Mouse (Mus musculus): Measurements from ENCODE around the gene Rasgef1b. TPM values are rescaled to one million over a fixed set of nuclear protein-coding genes. Genes with fewer than 3 reads are reported as not detected.

The Rasgef1b gene
- polyA plus RNA-seq, 1 experiment from 2014 or later = 25.5 TPM

DNA sequence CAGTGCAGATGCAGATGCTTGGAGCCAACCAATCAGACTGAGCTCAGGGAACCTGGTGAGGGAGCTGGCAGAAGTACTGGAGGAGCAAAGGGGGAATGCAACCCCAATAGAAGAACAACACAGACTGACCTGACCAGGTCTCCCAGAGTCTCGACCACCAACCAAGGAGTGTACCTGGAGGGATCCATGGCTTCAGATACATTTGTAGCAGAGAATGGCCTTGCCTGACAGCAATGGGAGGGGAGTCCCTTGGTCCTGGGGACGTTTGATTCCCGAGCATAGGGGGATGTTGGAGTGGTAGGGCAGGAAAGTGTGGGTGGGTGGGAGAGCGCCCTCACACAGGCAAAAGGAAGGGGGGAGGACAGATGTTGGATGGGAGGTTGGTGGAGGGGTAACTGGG lies 141.3 kb downstream of the Rasgef1b start:
- Histone ChIP-seq H3K36me3 (ENCODE audit: control insufficient read depth, insufficient read depth, low read length) (no peaks in the 10 kb centered on the region), H3K4me3 (ENCODE audit: low read depth, low read length) (no peak overlapping the region), H3K27ac (ENCODE audit: low read depth, low read length) (no peak overlapping the region), H3K27me3 (ENCODE audit: control insufficient read depth, insufficient read depth, low read length) (no peaks in the 10 kb centered on the region), H3K9ac (ENCODE audit: low read length) (no peak overlapping the region), H3K4me1 (replicated peaks; ENCODE audit: control insufficient read depth, insufficient read depth, low read length) (no peaks in the 10 kb centered on the region), H3K9me3 (ENCODE audit: control insufficient read depth, low read length) (no peaks in the 10 kb centered on the region), H3K4me2 (ENCODE audit: low read depth, low read length, severe bottlenecking) (no peak overlapping the region)
- 87% methylated on average over 4 of the region's 4 CpGs for WGBS
- ATAC-seq (replicated peaks; ENCODE audit: low FRiP score) (no peak), DNase-seq (ENCODE audit: low spot score) (no peak)

DNA sequence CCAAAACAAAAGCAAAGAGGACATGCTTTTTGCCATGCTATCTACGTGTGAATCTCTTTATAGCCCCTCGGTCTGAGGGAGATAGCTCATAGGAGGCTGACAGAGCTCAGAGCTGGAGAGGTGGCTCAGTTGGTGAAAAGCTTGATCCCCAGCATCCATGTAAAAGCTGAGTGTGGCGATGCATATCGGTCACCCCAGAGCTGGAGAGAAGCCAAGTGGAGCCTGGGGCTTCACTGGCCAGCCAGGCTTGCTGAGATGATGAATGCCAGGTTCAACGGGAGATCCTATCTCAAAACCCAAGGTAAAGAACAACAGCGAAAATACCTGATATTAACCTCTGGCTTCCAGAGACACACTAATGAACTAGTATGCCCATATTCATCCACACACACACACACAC lies 142.6 kb downstream of the Rasgef1b start:
- no peaks in the 10 kb centered on the region for H3K9me3 ChIP-seq (ENCODE audit: control insufficient read depth, low read length)
- ATAC-seq (replicated peaks; ENCODE audit: low FRiP score) (no peak), DNase-seq (ENCODE audit: low spot score) (no peak)
- no peaks in the 10 kb centered on the region for H3K27me3 ChIP-seq (ENCODE audit: control insufficient read depth, insufficient read depth, low read length)
- no peaks in the 10 kb centered on the region for H3K36me3 ChIP-seq (ENCODE audit: control insufficient read depth, insufficient read depth, low read length)
- no peaks in the 10 kb centered on the region for H3K4me1 ChIP-seq (replicated peaks; ENCODE audit: control insufficient read depth, insufficient read depth, low read length)
- H3K4me3 ChIP-seq (ENCODE audit: low read depth, low read length) = no peak overlapping the region
- H3K9ac ChIP-seq (ENCODE audit: low read length) = no peak overlapping the region
- H3K4me2 ChIP-seq (ENCODE audit: low read depth, low read length, severe bottlenecking) = no peak overlapping the region
- 93% methylated on average over 6 of the region's 6 CpGs for WGBS
- no peak overlapping the region for H3K27ac ChIP-seq (ENCODE audit: low read depth, low read length)

DNA sequence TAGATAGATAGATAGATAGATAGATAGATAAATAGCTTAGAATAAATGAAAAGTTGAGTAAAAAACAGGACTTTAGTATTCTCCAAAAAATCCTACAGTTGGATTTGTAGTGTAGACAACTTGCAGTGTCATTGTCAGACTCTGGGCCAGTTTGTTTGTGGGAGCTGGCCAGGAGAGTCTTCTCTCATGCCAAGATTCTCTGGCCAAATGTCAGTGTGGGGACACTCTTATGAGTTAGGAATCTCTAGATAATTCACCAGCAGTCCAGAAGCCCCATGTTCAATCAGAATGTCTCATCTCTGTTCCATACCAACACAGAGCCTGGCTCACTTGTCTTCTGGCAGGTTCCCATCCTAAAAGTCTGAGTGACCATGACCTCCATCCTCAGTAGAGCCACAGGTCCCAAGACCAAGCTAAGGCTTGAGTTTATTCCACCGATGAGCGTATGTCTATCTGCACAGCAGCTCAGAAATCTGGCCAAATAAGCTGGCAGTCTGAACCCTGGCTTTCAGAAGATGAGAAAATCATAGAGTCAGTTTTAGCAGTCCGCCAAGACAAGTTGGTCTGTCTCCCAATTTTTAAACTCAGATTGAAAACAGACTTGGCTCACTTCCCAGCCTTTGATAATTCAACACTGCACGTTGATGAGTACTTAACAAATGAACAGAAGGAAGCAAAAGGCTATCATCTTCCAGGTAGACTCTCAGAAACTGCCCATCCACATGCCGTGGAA lies 143.5 kb downstream of the Rasgef1b start:
- DNase-seq (ENCODE audit: low spot score) (no peak), ATAC-seq (replicated peaks; ENCODE audit: low FRiP score) (no peak)
- H3K4me1 ChIP-seq (replicated peaks; ENCODE audit: control insufficient read depth, insufficient read depth, low read length) = no peaks in the 10 kb centered on the region
- no peaks in the 10 kb centered on the region for H3K27me3 ChIP-seq (ENCODE audit: control insufficient read depth, insufficient read depth, low read length)
- no peak overlapping the region for H3K27ac ChIP-seq (ENCODE audit: low read depth, low read length)
- no peak overlapping the region for H3K4me2 ChIP-seq (ENCODE audit: low read depth, low read length, severe bottlenecking)
- 89% methylated on average over 5 of the region's 5 CpGs for WGBS
- H3K9me3 ChIP-seq (ENCODE audit: control insufficient read depth, low read length) = no peaks in the 10 kb centered on the region
- no peak overlapping the region for H3K9ac ChIP-seq (ENCODE audit: low read length)
- no peak overlapping the region for H3K4me3 ChIP-seq (ENCODE audit: low read depth, low read length)
- H3K36me3 ChIP-seq (ENCODE audit: control insufficient read depth, insufficient read depth, low read length) = no peaks in the 10 kb centered on the region

DNA sequence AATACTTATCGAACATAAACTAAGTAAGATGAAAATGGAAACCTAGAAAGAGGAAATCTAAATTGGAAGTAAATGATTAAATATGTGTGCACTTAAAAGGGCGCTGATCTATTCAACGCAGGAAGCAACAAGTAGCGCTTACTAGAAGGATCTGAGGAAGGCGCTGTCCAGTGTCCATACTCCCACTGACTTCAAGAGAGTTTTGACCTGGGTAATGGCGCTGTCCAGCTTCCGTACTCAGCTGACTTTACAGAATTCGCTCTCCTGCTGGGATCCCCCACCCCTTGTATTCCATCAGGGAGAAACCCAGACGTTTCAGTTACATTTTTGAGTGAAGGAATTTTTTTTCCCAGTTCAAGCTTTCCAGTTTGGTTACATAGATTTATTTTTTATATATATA lies 144.6 kb downstream of the Rasgef1b start:
- Histone ChIP-seq H3K27ac (ENCODE audit: low read depth, low read length) (no peak overlapping the region), H3K36me3 (ENCODE audit: control insufficient read depth, insufficient read depth, low read length) (no peaks in the 10 kb centered on the region), H3K4me1 (replicated peaks; ENCODE audit: control insufficient read depth, insufficient read depth, low read length) (no peaks in the 10 kb centered on the region), H3K4me2 (ENCODE audit: low read depth, low read length, severe bottlenecking) (no peak overlapping the region), H3K9me3 (ENCODE audit: control insufficient read depth, low read length) (no peaks in the 10 kb centered on the region), H3K27me3 (ENCODE audit: control insufficient read depth, insufficient read depth, low read length) (no peaks in the 10 kb centered on the region), H3K9ac (ENCODE audit: low read length) (no peak overlapping the region), H3K4me3 (ENCODE audit: low read depth, low read length) (no peak overlapping the region)
- ATAC-seq (replicated peaks; ENCODE audit: low FRiP score) (no peak), DNase-seq (ENCODE audit: low spot score) (no peak)
- 88% methylated on average over 9 of the region's 9 CpGs for WGBS

DNA sequence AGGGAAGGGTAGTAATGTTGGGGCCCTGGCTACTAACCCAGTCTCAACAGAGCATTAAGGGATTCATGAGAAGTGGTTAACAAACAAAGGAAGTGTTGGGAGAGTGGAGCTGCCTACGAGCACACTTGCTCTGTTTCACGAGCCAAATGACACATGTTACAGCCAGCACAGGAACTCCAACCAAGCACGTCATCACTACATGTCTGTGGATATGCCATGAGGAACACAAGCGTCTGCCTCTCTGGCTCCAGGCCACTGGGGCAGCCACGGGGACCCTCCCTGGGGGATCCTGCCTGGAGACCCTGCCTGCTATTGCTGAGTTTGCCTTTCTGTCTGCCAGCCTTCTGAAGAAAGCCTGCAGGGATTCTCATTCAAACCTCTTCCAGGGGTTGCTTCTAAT lies 146.8 kb downstream of the Rasgef1b start:
- DNase-seq (ENCODE audit: low spot score) (no peak), ATAC-seq (replicated peaks; ENCODE audit: low FRiP score) (no peak)
- WGBS = 35% methylated on average over 5 of the region's 5 CpGs
- Histone ChIP-seq H3K36me3 (ENCODE audit: control insufficient read depth, insufficient read depth, low read length) (no peaks in the 10 kb centered on the region), H3K4me3 (ENCODE audit: low read depth, low read length) (no peak overlapping the region), H3K4me2 (ENCODE audit: low read depth, low read length, severe bottlenecking) (no peak overlapping the region), H3K4me1 (replicated peaks; ENCODE audit: control insufficient read depth, insufficient read depth, low read length) (no peaks in the 10 kb centered on the region), H3K27me3 (ENCODE audit: control insufficient read depth, insufficient read depth, low read length) (no peaks in the 10 kb centered on the region), H3K9me3 (ENCODE audit: control insufficient read depth, low read length) (no peaks in the 10 kb centered on the region), H3K9ac (ENCODE audit: low read length) (no peak overlapping the region), H3K27ac (ENCODE audit: low read depth, low read length) (no peak overlapping the region)

DNA sequence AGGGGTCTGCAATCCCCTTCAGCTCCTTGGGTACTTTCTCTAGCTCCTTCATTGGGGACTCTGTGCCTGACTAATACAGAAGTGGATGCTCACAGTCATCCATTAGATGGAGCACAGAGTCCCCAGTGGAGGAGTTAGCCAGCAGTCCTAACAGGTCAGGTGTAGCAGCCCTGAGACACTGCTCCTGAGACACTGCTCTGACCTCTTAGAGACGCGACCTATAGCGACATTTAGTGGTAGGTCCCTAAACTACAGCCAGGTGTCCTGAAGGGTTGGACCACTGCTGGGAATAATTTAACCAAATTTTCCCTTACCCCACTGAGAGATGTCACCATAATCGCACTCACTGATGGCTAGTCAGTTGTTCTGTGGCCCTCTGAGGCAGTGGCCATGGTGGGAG lies 150.2 kb downstream of the Rasgef1b start:
- WGBS = 5% methylated on average over 4 of the region's 4 CpGs

DNA sequence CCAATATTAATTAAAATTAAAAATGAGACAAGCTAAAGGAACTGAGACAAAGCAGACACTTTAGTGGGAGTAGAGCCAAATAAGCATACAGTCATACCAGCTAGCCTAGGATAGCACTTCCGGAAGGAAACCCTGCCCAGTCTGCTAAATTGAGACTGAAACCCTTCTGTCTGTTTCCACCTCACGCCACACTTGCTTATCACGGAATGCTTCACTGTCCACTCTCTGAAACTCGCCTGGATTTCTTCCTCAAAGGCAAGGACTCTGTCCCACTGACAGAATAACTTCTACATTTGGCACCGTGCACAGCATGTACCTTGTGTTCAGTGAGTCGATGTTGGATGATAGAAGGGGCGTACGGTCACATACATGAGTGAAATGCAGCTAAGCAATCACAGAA lies 153.0 kb downstream of the Rasgef1b start:
- no peaks in the 10 kb centered on the region for H3K27me3 ChIP-seq (ENCODE audit: control insufficient read depth, insufficient read depth, low read length)
- 91% methylated on average over 8 of the region's 8 CpGs for WGBS
- DNase-seq (ENCODE audit: low spot score) = no peak
- H3K27ac ChIP-seq (ENCODE audit: low read depth, low read length) = no peak overlapping the region
- H3K9ac ChIP-seq (ENCODE audit: low read length) = no peak overlapping the region
- no peak overlapping the region for H3K4me3 ChIP-seq (ENCODE audit: low read depth, low read length)
- H3K9me3 ChIP-seq (ENCODE audit: control insufficient read depth, low read length) = no peaks in the 10 kb centered on the region
- no peak overlapping the region for H3K4me2 ChIP-seq (ENCODE audit: low read depth, low read length, severe bottlenecking)
- no peaks in the 10 kb centered on the region for H3K4me1 ChIP-seq (replicated peaks; ENCODE audit: control insufficient read depth, insufficient read depth, low read length)
- ATAC-seq (replicated peaks; ENCODE audit: low FRiP score) = no peak
- H3K36me3 ChIP-seq (ENCODE audit: control insufficient read depth, insufficient read depth, low read length) = no peaks in the 10 kb centered on the region

More for the DNA sequence above, 150.2 kb downstream of the Rasgef1b start:
- Histone ChIP-seq H3K36me3 (ENCODE audit: control insufficient read depth, insufficient read depth, low read length) (no peaks in the 10 kb centered on the region), H3K4me2 (ENCODE audit: low read depth, low read length, severe bottlenecking) (no peak overlapping the region), H3K27ac (ENCODE audit: low read depth, low read length) (no peak overlapping the region), H3K9ac (ENCODE audit: low read length) (no peak overlapping the region), H3K4me1 (replicated peaks; ENCODE audit: control insufficient read depth, insufficient read depth, low read length) (no peaks in the 10 kb centered on the region), H3K27me3 (ENCODE audit: control insufficient read depth, insufficient read depth, low read length) (no peaks in the 10 kb centered on the region), H3K9me3 (ENCODE audit: control insufficient read depth, low read length) (no peaks in the 10 kb centered on the region), H3K4me3 (ENCODE audit: low read depth, low read length) (no peak overlapping the region)
- peak; percentile 56; the same call in 1 of the 2 replicates for ATAC-seq (replicated peaks; ENCODE audit: low FRiP score)
- no peak for DNase-seq (ENCODE audit: low spot score)

DNA sequence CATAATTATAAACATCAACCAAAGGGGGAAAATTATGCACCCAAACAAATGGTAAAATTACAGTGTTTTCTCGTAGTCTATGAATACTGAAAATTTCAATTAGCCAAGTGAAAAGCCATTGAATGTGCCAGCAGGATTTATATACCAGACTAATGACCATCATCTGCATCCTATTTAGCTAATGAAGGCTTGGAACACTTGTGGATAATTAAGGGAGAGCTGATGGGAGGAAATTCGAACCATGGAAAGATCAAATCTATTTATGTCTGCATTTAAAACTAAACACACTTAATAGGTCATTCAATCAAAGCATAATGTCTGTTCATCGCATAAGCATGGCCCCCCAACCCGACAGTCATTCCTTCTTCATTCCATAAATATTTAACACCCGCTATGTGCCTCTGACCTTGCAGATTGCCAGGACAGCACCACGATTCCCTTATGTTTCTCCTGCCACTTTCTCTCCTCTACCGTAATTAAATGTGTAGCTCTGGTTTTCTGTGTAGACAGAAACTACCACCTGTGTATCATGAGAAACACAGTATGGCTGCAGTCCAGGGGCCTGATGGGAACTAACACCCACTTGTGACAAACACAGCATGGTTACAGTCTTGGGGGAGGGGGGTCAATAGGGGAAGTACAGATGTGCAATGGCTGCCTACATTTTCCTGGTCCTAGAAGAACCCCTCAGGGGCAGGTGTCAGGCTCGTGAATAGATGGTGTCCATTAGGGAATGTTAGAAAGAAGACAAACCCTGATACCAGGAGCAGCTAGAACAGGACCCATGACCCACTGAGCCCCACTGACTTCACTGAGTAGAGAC lies 164.2 kb downstream of the Rasgef1b start:
- H3K4me3 ChIP-seq (ENCODE audit: low read depth, low read length) = no peak overlapping the region
- H3K4me1 ChIP-seq (replicated peaks; ENCODE audit: control insufficient read depth, insufficient read depth, low read length) = peaks cover 2% of the 10 kb centered on the region; the same call in 1 of the 2 replicates
- no peaks in the 10 kb centered on the region for H3K27me3 ChIP-seq (ENCODE audit: control insufficient read depth, insufficient read depth, low read length)
- WGBS = 54% methylated on average over 8 of the region's 8 CpGs
- no peak for DNase-seq (ENCODE audit: low spot score)
- no peaks in the 10 kb centered on the region for H3K9me3 ChIP-seq (ENCODE audit: control insufficient read depth, low read length)
- ATAC-seq (replicated peaks; ENCODE audit: low FRiP score) = no peak
- no peaks in the 10 kb centered on the region for H3K36me3 ChIP-seq (ENCODE audit: control insufficient read depth, insufficient read depth, low read length)
- no peak overlapping the region for H3K9ac ChIP-seq (ENCODE audit: low read length)
- no peak overlapping the region for H3K4me2 ChIP-seq (ENCODE audit: low read depth, low read length, severe bottlenecking)
- H3K27ac ChIP-seq (ENCODE audit: low read depth, low read length) = no peak overlapping the region
